Mouse (Mus musculus) liver, embryonic 12.5 days (tissue): ENCODE results near the gene Dpf3. TPM values are rescaled to one million over a fixed set of nuclear protein-coding genes. Genes with fewer than 3 reads are reported as not detected.
A peak's percentile ranks its signal among the peaks of the same experiment; 100 is the strongest.

Source experiments
- ATAC-seq: fragments of 200-750 bp; cut with Nextera tagmentation; 2 replicates; pipeline ENCODE4 v1.8.0; 2017; ENCODE audit warnings: moderate number of reproducible peaks, mild to moderate bottlenecking, moderate library complexity
- H3K27ac ChIP-seq: fragments of 300-500 bp; sonication (generic); 2 replicates; pipeline ENCODE4 v1.5.1; 2016; ENCODE audit warnings: mild to moderate bottlenecking
- H3K27me3 ChIP-seq: fragments of 300-500 bp; sonication (generic); replicated peaks from 2 replicates; pipeline ENCODE4 v1.6.1; 2016; ENCODE audit warnings: mild to moderate bottlenecking, moderate library complexity
- H3K36me3 ChIP-seq: fragments of 300-500 bp; sonication (generic); 2 replicates; pipeline ENCODE4 v1.6.1; 2016; ENCODE audit warnings: mild to moderate bottlenecking, moderate library complexity
- H3K4me1 ChIP-seq: fragments of 300-500 bp; sonication (generic); 2 replicates; pipeline ENCODE4 v1.6.1; 2016
- H3K4me2 ChIP-seq: fragments of 300-500 bp; sonication (generic); 2 replicates; pipeline ENCODE4 v1.6.1; 2016; ENCODE audit warnings: mild to moderate bottlenecking, moderate library complexity
- H3K4me3 ChIP-seq: fragments of 300-500 bp; sonication (generic); 2 replicates; pipeline ENCODE4 v1.5.1; 2016; ENCODE audit warnings: mild to moderate bottlenecking, moderate library complexity
- H3K9ac ChIP-seq: fragments of 300-500 bp; sonication (generic); 2 replicates; pipeline ENCODE4 v1.6.1; 2016; ENCODE audit warnings: mild to moderate bottlenecking, moderate library complexity
- H3K9me3 ChIP-seq: fragments of 300-500 bp; sonication (generic); replicated peaks from 2 replicates; pipeline ENCODE4 v1.6.1; 2016; ENCODE audit warnings: mild to moderate bottlenecking, moderate library complexity
- WGBS: fragments of 180-500 bp; shearing (Covaris S2); methylation state at CpG from one replicate; pipeline ENCODE4 v1.1.7; 2016; ENCODE audit not compliant: insufficient replicate concordance; 5-methylcytosine and 5-hydroxymethylcytosine counted together
- polyA plus RNA-seq: library from polyadenylated mRNA; unstranded; fragments of >200 nt; fragmentation: Nextera tagmentation; extraction: Ambion mirVana; gene quantifications from 2 replicates; pipeline ENCODE4 v1.2.1, GENCODE M21; 2016

Dpf3 gene
- polyA plus RNA-seq, 1 experiment from 2014 or later: 8.2 TPM

GRCm38 (mm10) chr12:83301616-83302319 is 185.7 kb downstream of the Dpf3 start:
- Histone ChIP-seq H3K27me3 (no peaks in the 10 kb centered on the region), H3K4me3 (no peak overlapping the region), H3K4me2 (no peak overlapping the region), H3K36me3 (peaks cover 10% of the 10 kb centered on the region; the same call in 1 of the 2 replicates), H3K9me3 (no peaks in the 10 kb centered on the region), H3K4me1 (no peaks in the 10 kb centered on the region), H3K9ac (no peak overlapping the region), H3K27ac (no peak overlapping the region)
- ATAC-seq: no peak
- WGBS: 77% methylated on average over 18 of the region's 18 CpGs

- Histone ChIP-seq H3K27me3 (no peaks in the 10 kb centered on the region), H3K9me3 (no peaks in the 10 kb centered on the region), H3K9ac (no peak overlapping the region), H3K27ac (no peak overlapping the region), H3K36me3 (peaks cover 10% of the 10 kb centered on the region; the same call in 1 of the 2 replicates), H3K4me1 (0 out of 2 replicates have a peak, but pooled peaks cover 4% of the 10 kb centered on the region), H3K4me2 (no peak overlapping the region), H3K4me3 (no peak overlapping the region)
- ATAC-seq: no peak
- 38% methylated on average over 5 of the region's 5 CpGs for WGBS
Measured at GRCm38 (mm10) chr12:83298358-83298757, 189.2 kb downstream of the Dpf3 start.

- no peaks in the 10 kb centered on the region for H3K9me3 ChIP-seq
- H3K4me2 ChIP-seq: no peak overlapping the region
- H3K4me1 ChIP-seq: 0 out of 2 replicates have a peak, but pooled peaks cover 4% of the 10 kb centered on the region
- WGBS: 54% methylated on average over 8 of the region's 8 CpGs
- peaks cover 10% of the 10 kb centered on the region; the same call in 1 of the 2 replicates for H3K36me3 ChIP-seq
- no peak overlapping the region for H3K9ac ChIP-seq
- H3K27me3 ChIP-seq: no peaks in the 10 kb centered on the region
- no peak overlapping the region for H3K27ac ChIP-seq
- no peak overlapping the region for H3K4me3 ChIP-seq
- no peak for ATAC-seq
Measured at GRCm38 (mm10) chr12:83295031-83295430, 192.5 kb downstream of the Dpf3 start.

DNA sequence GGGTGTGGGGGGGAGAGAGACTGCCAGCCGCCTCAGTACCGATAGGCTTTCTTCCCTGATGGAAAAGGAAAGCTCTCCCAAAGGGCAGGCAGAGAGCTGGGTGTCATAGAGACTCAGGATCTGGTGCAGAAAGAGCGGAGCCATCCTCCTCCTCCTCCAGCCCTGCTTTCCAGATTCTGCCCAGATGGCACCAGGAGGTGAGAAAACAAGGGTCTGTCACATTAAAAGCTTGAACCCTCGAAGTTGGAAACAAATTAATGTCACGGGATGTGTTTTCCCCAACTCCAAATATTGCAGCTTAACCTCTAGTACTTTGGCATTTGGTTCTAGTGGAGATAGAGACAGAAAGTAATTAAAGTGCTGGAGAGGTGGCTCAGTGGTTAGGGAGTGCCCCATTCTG is 195.6 kb downstream of the Dpf3 start:
- Histone ChIP-seq H3K9me3 (no peaks in the 10 kb centered on the region), H3K4me1 (0 out of 2 replicates have a peak, but pooled peaks cover 4% of the 10 kb centered on the region), H3K27me3 (no peaks in the 10 kb centered on the region), H3K36me3 (no peaks in the 10 kb centered on the region), H3K4me3 (no peak overlapping the region), H3K27ac (no peak overlapping the region), H3K9ac (no peak overlapping the region), H3K4me2 (no peak overlapping the region)
- WGBS: 40% methylated on average over 5 of the region's 5 CpGs
- ATAC-seq: no peak

GRCm38 (mm10) chr12:83286496-83287492 is 200.7 kb downstream of the Dpf3 start:
- ATAC-seq: no peak
- H3K36me3 ChIP-seq: no peaks in the 10 kb centered on the region
- no peak overlapping the region for H3K4me3 ChIP-seq
- no peak overlapping the region for H3K4me2 ChIP-seq
- H3K9ac ChIP-seq: no peak overlapping the region
- 67% methylated on average over 17 of the region's 17 CpGs for WGBS
- H3K27ac ChIP-seq: no peak overlapping the region
- no peaks in the 10 kb centered on the region for H3K9me3 ChIP-seq
- no peaks in the 10 kb centered on the region for H3K4me1 ChIP-seq
- H3K27me3 ChIP-seq: no peaks in the 10 kb centered on the region

GRCm38 (mm10) chr12:83283591-83284320 is 203.8 kb downstream of the Dpf3 start:
- ATAC-seq: no peak
- Histone ChIP-seq H3K9ac (no peak overlapping the region), H3K4me2 (no peak overlapping the region), H3K27me3 (no peaks in the 10 kb centered on the region), H3K4me1 (no peaks in the 10 kb centered on the region), H3K4me3 (no peak overlapping the region), H3K36me3 (no peaks in the 10 kb centered on the region), H3K9me3 (no peaks in the 10 kb centered on the region), H3K27ac (no peak overlapping the region)
- WGBS: 76% methylated on average over 6 of the region's 6 CpGs

GRCm38 (mm10) chr12:83277537-83278441 is 209.7 kb downstream of the Dpf3 start:
- H3K4me1 ChIP-seq: no peaks in the 10 kb centered on the region
- H3K9ac ChIP-seq: no peak overlapping the region
- no peak overlapping the region for H3K27ac ChIP-seq
- H3K9me3 ChIP-seq: no peaks in the 10 kb centered on the region
- 77% methylated on average over 11 of the region's 11 CpGs for WGBS
- no peaks in the 10 kb centered on the region for H3K36me3 ChIP-seq
- H3K27me3 ChIP-seq: no peaks in the 10 kb centered on the region
- no peak overlapping the region for H3K4me2 ChIP-seq
- H3K4me3 ChIP-seq: no peak overlapping the region
- 0 out of 2 replicates have a peak, but pooled peaks have one; percentile 21 for ATAC-seq

DNA sequence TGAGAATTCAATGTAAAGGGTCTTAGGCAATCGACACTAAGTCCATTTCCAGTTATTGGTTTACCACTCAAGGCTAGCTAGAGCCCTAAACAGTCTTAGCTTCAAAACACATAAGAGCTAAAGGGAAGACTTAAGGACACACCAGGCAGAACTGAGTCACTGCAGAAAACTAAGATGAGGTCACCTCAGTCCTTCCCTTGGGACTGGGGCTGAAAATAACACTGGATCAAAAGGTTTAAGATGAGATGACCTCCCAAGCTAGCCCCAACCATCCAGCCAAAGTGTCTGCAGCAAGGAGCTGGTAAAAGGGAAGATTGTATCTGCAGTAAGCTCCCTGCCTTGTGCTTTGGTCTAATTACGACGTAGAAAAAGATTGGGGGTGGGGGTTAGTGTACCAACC is 216.3 kb downstream of the Dpf3 start:
- no peak overlapping the region for H3K9ac ChIP-seq
- H3K4me3 ChIP-seq: no peak overlapping the region
- no peak overlapping the region for H3K4me2 ChIP-seq
- H3K27me3 ChIP-seq: no peaks in the 10 kb centered on the region
- H3K9me3 ChIP-seq: no peaks in the 10 kb centered on the region
- H3K27ac ChIP-seq: no peak overlapping the region
- no peaks in the 10 kb centered on the region for H3K4me1 ChIP-seq
- no peak for ATAC-seq
- H3K36me3 ChIP-seq: 0 out of 2 replicates have a peak, but pooled peaks cover 4% of the 10 kb centered on the region
- 60% methylated on average over 3 of the region's 3 CpGs for WGBS

DNA sequence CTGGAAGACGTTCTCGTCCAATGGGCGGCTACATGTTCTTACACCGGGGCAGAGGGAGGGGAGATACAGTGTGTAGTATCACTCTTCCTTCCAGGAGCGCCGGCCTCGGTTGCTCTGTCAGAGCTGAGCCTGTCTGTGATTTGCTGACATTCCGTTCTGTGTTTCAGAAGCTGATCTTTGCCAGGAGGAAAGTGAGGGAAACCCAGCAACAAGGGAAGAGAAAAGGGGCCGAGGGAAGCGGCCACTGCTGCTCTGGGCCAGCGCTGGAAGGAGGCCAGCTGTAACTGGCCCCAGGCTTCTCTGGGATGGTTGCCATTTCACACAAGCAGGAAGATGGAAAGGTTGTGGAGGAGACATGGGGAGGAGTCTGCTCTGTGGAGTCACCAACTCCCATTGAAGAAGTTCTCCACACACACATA is 219.0 kb downstream of the Dpf3 start:
- no peak overlapping the region for H3K4me3 ChIP-seq
- no peaks in the 10 kb centered on the region for H3K9me3 ChIP-seq
- no peak overlapping the region for H3K27ac ChIP-seq
- H3K9ac ChIP-seq: no peak overlapping the region
- no peaks in the 10 kb centered on the region for H3K4me1 ChIP-seq
- H3K36me3 ChIP-seq: 0 out of 2 replicates have a peak, but pooled peaks cover 4% of the 10 kb centered on the region
- H3K27me3 ChIP-seq: no peaks in the 10 kb centered on the region
- 74% methylated on average over 11 of the region's 11 CpGs for WGBS
- no peak overlapping the region for H3K4me2 ChIP-seq
- ATAC-seq: no peak

DNA sequence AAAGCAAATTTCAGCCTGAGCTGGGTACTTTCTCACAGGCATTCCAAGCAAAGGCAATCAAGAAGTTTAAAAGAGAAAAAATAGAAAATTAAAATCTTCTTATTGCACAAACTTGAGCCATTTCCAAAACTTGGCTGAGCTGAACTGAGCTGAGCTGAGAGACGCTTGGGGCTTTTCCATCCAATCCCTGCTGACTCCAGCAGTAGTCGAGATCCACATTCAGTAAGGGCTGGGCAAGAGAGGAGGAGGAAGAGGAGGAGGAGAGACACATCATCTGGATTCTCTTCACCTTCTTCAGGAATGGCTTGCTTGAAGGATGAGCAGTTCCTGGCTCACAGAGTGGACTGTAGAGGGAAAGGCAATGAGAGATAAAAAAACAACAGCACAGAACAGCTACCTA is 227.0 kb downstream of the Dpf3 start:
- Histone ChIP-seq H3K27ac (no peak overlapping the region), H3K36me3 (no peaks in the 10 kb centered on the region), H3K4me2 (no peak overlapping the region), H3K4me3 (no peak overlapping the region), H3K4me1 (no peaks in the 10 kb centered on the region), H3K9ac (no peak overlapping the region), H3K9me3 (no peaks in the 10 kb centered on the region), H3K27me3 (no peaks in the 10 kb centered on the region)
- WGBS: 78% methylated on average over 2 of the region's 2 CpGs
- no peak for ATAC-seq

- Histone ChIP-seq H3K9ac (no peak overlapping the region), H3K4me2 (no peak overlapping the region), H3K9me3 (no peaks in the 10 kb centered on the region), H3K4me1 (no peaks in the 10 kb centered on the region), H3K27ac (no peak overlapping the region), H3K4me3 (no peak overlapping the region), H3K27me3 (no peaks in the 10 kb centered on the region), H3K36me3 (no peaks in the 10 kb centered on the region)
- no peak for ATAC-seq
- WGBS: 62% methylated on average over 4 of the region's 4 CpGs
Measured at GRCm38 (mm10) chr12:83254399-83254798, 233.1 kb downstream of the Dpf3 start.
